ENCODE assay signal across 11 mouse cellular contexts in the genomic region with DNA sequence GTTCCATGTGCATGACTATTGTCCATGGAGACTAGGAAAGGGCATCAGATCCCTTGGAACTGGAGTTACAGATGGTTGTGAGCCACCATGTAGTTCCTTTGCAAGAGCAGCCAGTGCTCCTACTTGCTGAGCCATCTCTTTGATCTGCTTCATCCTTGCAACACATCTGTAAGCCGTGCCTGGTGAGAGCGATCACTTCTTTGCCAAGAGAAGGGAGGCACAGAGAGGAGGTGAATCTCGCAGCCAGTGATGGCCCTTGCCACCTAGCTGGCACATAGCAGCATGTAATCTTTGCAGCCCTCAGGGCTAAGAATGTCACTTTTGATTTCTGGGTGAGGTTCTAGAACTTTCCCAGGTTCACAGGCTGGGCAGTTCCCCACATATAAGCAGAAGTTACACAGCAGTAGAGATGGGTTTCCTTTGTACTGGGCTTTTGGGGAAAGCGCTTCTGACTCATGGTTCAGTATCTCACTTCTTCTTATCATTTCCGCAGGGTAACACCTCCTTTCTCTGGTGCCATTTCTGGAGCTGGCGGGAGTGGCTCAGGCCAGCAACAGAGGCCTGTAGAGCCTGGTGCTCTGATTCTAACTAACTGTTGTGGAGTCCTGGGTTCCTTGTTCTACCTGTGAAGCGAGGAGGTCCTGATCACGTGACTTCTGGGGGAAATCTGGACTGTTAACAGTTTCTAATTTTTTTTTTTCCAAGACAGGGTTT. TPM values are rescaled to one million over a fixed set of nuclear protein-coding genes. Genes with fewer than 3 reads are reported as not detected.
DNase-seq lines count a peak whose midpoint lies in the region; TF ChIP-seq lines count a peak whose summit lies in the region.
"Had no signal": no experiment of that assay in that cellular context is flagged by ENCODE, and none has a peak within 500 bp of the region (broad histone marks: within the 10 kb centered on the region; RNA-seq: fewer than 3 reads in every experiment).

No protein-coding gene starts in this region.

- TF ChIP-seq CTCF in liver, adult 2 months (IDR thresholded peaks at IDR 0.05; ENCODE audit: low read depth, low read length), result no peak
- no peak for TF ChIP-seq CTCF in small intestine, adult 2 months (IDR thresholded peaks at IDR 0.05; ENCODE audit: extremely low read depth, insufficient read length, insufficient replicate concordance, low read depth, low read length)

- H3K4me3 ChIP-seq in liver, adult 2 months (ENCODE audit: insufficient read depth, low read depth, low read length), result no peak overlapping the region
- H3K4me3 ChIP-seq in small intestine, adult 2 months (ENCODE audit: low read depth, low read length), result no peak overlapping the region

- DNase-seq in lung, postnatal 25 days (ENCODE audit: low spot score), result peak; percentile 52
- no peak for DNase-seq in lung, postnatal 14 days
- DNase-seq in T-cell, adult 2 months (ENCODE audit: low spot score), result peak; percentile 50
- peak; percentile 44 for DNase-seq in liver, adult 2 months (ENCODE audit: extremely low read depth, low read depth, low spot score)
- no peak for DNase-seq in neural tube, embryonic 10.5 days (ENCODE audit: extremely low spot score, low spot score)
- no peak for DNase-seq in gastrocnemius, postnatal 36 days
- no peak for DNase-seq in ovary, adult 18-20 months (ENCODE audit: low spot score)
- DNase-seq: adrenal gland, adult 8-10 months; heart, postnatal 4 days; kidney, postnatal 4 days had no signal

- intact Hi-C loops in gastrocnemius, postnatal 36 days (cut with DNase I), result no loop called here

- no peak for TF ChIP-seq POLR2A in liver, adult 2 months (IDR thresholded peaks at IDR 0.05; ENCODE audit: extremely low read depth, insufficient read depth, low read length)
- TF ChIP-seq POLR2A in small intestine, adult 2 months (IDR thresholded peaks at IDR 0.05; ENCODE audit: low read depth, low read length), result no peak

- no peak overlapping the region for H3K9ac ChIP-seq in liver, adult 2 months (ENCODE audit: low read depth, low read length)

- no peaks in the 10 kb centered on the region for H3K79me2 ChIP-seq in liver, adult 2 months (ENCODE audit: control insufficient read depth, insufficient read depth, low read length)

- no peaks in the 10 kb centered on the region for H3K36me3 ChIP-seq in liver, adult 2 months (ENCODE audit: control insufficient read depth, insufficient read depth, low read length)
- no peaks in the 10 kb centered on the region for H3K36me3 ChIP-seq in small intestine, adult 2 months (ENCODE audit: control insufficient read depth, insufficient read depth, low read length)

- 54% methylated on average over 8 of the region's 8 CpGs for WGBS in liver, adult 2 months
- WGBS in small intestine, adult 2 months, result 59% methylated on average over 8 of the region's 8 CpGs

- 0 out of 2 replicates have a peak, but pooled peaks cover 2% of the 10 kb centered on the region for H3K4me1 ChIP-seq in liver, adult 2 months (ENCODE audit: control insufficient read depth, insufficient read depth, low read length)
- peaks cover under 1% of the 10 kb centered on the region; the same call in 1 of the 2 replicates for H3K4me1 ChIP-seq in small intestine, adult 2 months (ENCODE audit: control insufficient read depth, insufficient read depth, insufficient read length, low read length)

- no peaks in the 10 kb centered on the region for H3K27me3 ChIP-seq in liver, adult 2 months (ENCODE audit: control insufficient read depth, insufficient read depth, low read length)
- H3K27me3 ChIP-seq in small intestine, adult 2 months (ENCODE audit: control insufficient read depth, insufficient read depth, low read length), result no peaks in the 10 kb centered on the region

- no peak overlapping the region for H3K27ac ChIP-seq in liver, adult 2 months (replicated peaks; ENCODE audit: insufficient read depth, low read depth, low read length)
- H3K27ac ChIP-seq in small intestine, adult 2 months (ENCODE audit: insufficient read depth, low read depth, low read length), result peak overlapping the region; percentile 34; the same call in 1 of the 2 replicates

RNA-seq across cellular contexts. Expression of a gene that starts 15.5 kb away (rescaled TPM):
- total RNA-seq in liver, adult 2 months (2014; rRNA removed), result 0.55 and 1.2 TPM in 2 replicates
- 0.75 and 1.2 TPM in 2 replicates for polyA plus RNA-seq in liver, adult 2 months (2012; rRNA removed)
- 3.8 and 6.1 TPM in 2 replicates for polyA plus RNA-seq in small intestine, adult 2 months (2012; rRNA removed)
- total RNA-seq in gastrocnemius, postnatal 36 days (2021), result 1 to 10 TPM in 1 of 2 experiments, under 1 TPM in 1; 0.76 to 1.1 TPM

Comparison
In these comparisons a context has a peak if more than half of its experiments do, and no peak if none do; other contexts are left out.
1. DNase-seq: peak in lung, postnatal 25 days (single experiment), T-cell, adult 2 months (single experiment) and liver, adult 2 months (single experiment); none in lung, postnatal 14 days (single experiment), neural tube, embryonic 10.5 days (single experiment), gastrocnemius, postnatal 36 days (0 of 2) and ovary, adult 18-20 months (single experiment).